8 mouse cellular contexts compared by ENCODE assay signal in genomic region chr8:11278101-11278611, GRCm38 (mm10). TPM values are rescaled to one million over a fixed set of nuclear protein-coding genes. Genes with fewer than 3 reads are reported as not detected.
DNase-seq lines count a peak whose midpoint lies in the region; ATAC-seq lines count a peak whose summit lies in the region.

No protein-coding gene starts in this region.

- H3K36me3 ChIP-seq in heart, embryonic 15.5 days = peaks cover 3% of the 10 kb centered on the region; the same call in 1 of the 2 replicates
- H3K36me3 ChIP-seq in limb, embryonic 10.5 days = peaks cover 11% of the 10 kb centered on the region; the same call in 1 of the 2 replicates
- no peaks in the 10 kb centered on the region for H3K36me3 ChIP-seq in forebrain, embryonic 13.5 days (ENCODE audit: poor library complexity, severe bottlenecking)

- DNase-seq in cerebellum, postnatal 10 days = peak; percentile 47 to 64
- no peak for DNase-seq in cerebellum, adult 8-10 months
- peak; percentile 87 for DNase-seq in Muller cell, postnatal 12 days (ENCODE audit: inconsistent ontology term)
- DNase-seq in limb, embryonic 10.5 days (ENCODE audit: low spot score) = no peak
- DNase-seq in adrenal gland, postnatal 36 days = no peak

- no peak overlapping the region for H3K4me3 ChIP-seq in heart, embryonic 15.5 days
- H3K4me3 ChIP-seq in limb, embryonic 10.5 days = no peak overlapping the region
- no peak overlapping the region for H3K4me3 ChIP-seq in forebrain, embryonic 13.5 days

- 36% methylated on average over 4 of the region's 4 CpGs for WGBS in heart, embryonic 15.5 days
- 74% methylated on average over 4 of the region's 4 CpGs for WGBS in limb, embryonic 10.5 days
- 65% methylated on average over 4 of the region's 4 CpGs for WGBS in forebrain, embryonic 13.5 days

- H3K9ac ChIP-seq in heart, embryonic 15.5 days = peak overlapping the region; percentile 13
- no peak overlapping the region for H3K9ac ChIP-seq in forebrain, embryonic 13.5 days

- no peaks in the 10 kb centered on the region for H3K27me3 ChIP-seq in heart, embryonic 15.5 days
- H3K27me3 ChIP-seq in limb, embryonic 10.5 days (ENCODE audit: low read depth, poor library complexity, severe bottlenecking) = no peaks in the 10 kb centered on the region
- H3K27me3 ChIP-seq in forebrain, embryonic 13.5 days = no peaks in the 10 kb centered on the region

- peak overlapping the region; percentile 79 for H3K27ac ChIP-seq in heart, embryonic 15.5 days
- H3K27ac ChIP-seq in limb, embryonic 10.5 days = peak overlapping the region; percentile 71; the same call in 1 of the 2 replicates
- H3K27ac ChIP-seq in forebrain, embryonic 13.5 days = no peak overlapping the region

- H3K4me2 ChIP-seq in heart, embryonic 15.5 days = peak overlapping the region; percentile 3; the same call in 1 of the 2 replicates
- no peak overlapping the region for H3K4me2 ChIP-seq in forebrain, embryonic 13.5 days

- no peaks in the 10 kb centered on the region for H3K9me3 ChIP-seq in heart, embryonic 15.5 days (replicated peaks)
- H3K9me3 ChIP-seq in limb, embryonic 10.5 days (replicated peaks) = no peaks in the 10 kb centered on the region
- no peaks in the 10 kb centered on the region for H3K9me3 ChIP-seq in forebrain, embryonic 13.5 days (replicated peaks)

- no peak for ATAC-seq in heart, embryonic 15.5 days (replicated peaks; ENCODE audit: insufficient number of reproducible peaks, insufficient read depth, low FRiP score, low read depth)
- ATAC-seq in erythroblast, adult 5-6 weeks (replicated peaks; ENCODE audit: low FRiP score, poor library complexity, severe bottlenecking) = no peak
- ATAC-seq in forebrain, embryonic 13.5 days = no peak

- H3K4me1 ChIP-seq in heart, embryonic 15.5 days (replicated peaks) = peaks cover 89% of the 10 kb centered on the region
- peaks cover 44% of the 10 kb centered on the region for H3K4me1 ChIP-seq in limb, embryonic 10.5 days
- peaks cover 18% of the 10 kb centered on the region for H3K4me1 ChIP-seq in forebrain, embryonic 13.5 days

RNA-seq across cellular contexts. Expression of gene Col4a2, which starts 34.4 kb away (rescaled TPM):
- 89.8 and 106 TPM in 2 replicates for polyA plus RNA-seq in heart, embryonic 15.5 days (2015; fragmentation: Nextera tagmentation; extraction: Ambion mirVana)
- 53.0 and 53.6 TPM in 2 replicates for polyA plus RNA-seq in limb, embryonic 10.5 days (2016; fragmentation: Nextera tagmentation; extraction: Ambion mirVana)
- total RNA-seq in erythroblast, adult 5-6 weeks (2015; ENCODE audit: low replicate concordance) = not detected in 2 replicates
- 0.42 TPM in 1 of 2 replicates, not detected in the other for total RNA-seq in erythroblast, adult 5-6 weeks (2017; ENCODE audit: low replicate concordance)
- polyA plus RNA-seq in forebrain, embryonic 13.5 days (2015; fragmentation: Nextera tagmentation; extraction: Ambion mirVana) = 21.7 and 24.0 TPM in 2 replicates
- total RNA-seq in adrenal gland, postnatal 36 days (2021) = 100 to 1,000 TPM; 182 to 302 TPM

RNA-seq across cellular contexts. Expression of gene Col4a1, which starts 34.5 kb away (rescaled TPM):
- polyA plus RNA-seq in heart, embryonic 15.5 days (2015; fragmentation: Nextera tagmentation; extraction: Ambion mirVana) = 191 and 245 TPM in 2 replicates
- polyA plus RNA-seq in limb, embryonic 10.5 days (2016; fragmentation: Nextera tagmentation; extraction: Ambion mirVana) = 141 and 145 TPM in 2 replicates
- total RNA-seq in erythroblast, adult 5-6 weeks (2015; ENCODE audit: low replicate concordance) = 0.38 TPM in 1 of 2 replicates, not detected in the other
- total RNA-seq in erythroblast, adult 5-6 weeks (2017; ENCODE audit: low replicate concordance) = 0.34 and 0.42 TPM in 2 replicates
- 50.8 and 53.5 TPM in 2 replicates for polyA plus RNA-seq in forebrain, embryonic 13.5 days (2015; fragmentation: Nextera tagmentation; extraction: Ambion mirVana)
- 100 to 1,000 TPM; 359 to 687 TPM for total RNA-seq in adrenal gland, postnatal 36 days (2021)

Comparison
In these comparisons a context has a peak if more than half of its experiments do, and no peak if none do; other contexts are left out.
1. DNase-seq: peak in cerebellum, postnatal 10 days (2 of 2) and Muller cell, postnatal 12 days (single experiment); none in cerebellum, adult 8-10 months (single experiment), limb, embryonic 10.5 days (single experiment) and adrenal gland, postnatal 36 days (0 of 2).